Mouse (Mus musculus): ENCODE measurements around the gene Atpif1. TPM values are rescaled to one million over a fixed set of nuclear protein-coding genes. Genes with fewer than 3 reads are reported as not detected.

Gene Atpif1
- polyA plus RNA-seq, 1 experiment, result 100 TPM

GRCm38 (mm10) chr4:132526678-132527077 lies 6.8 kb downstream of the Atpif1 start:
- DNase-seq (ENCODE audit: low read depth), result no peak

GRCm38 (mm10) chr4:132524808-132525207 lies 8.7 kb downstream of the Atpif1 start:
- peak; percentile 93 for DNase-seq (ENCODE audit: low read depth)

- no peak for DNase-seq (ENCODE audit: low read depth)
Measured at GRCm38 (mm10) chr4:132524321-132524741, 9.1 kb downstream of the Atpif1 start.

- no peak for DNase-seq (ENCODE audit: low read depth)
Measured at GRCm38 (mm10) chr4:132519188-132519587, 14.3 kb downstream of the Atpif1 start.

GRCm38 (mm10) chr4:132518066-132518465 lies 15.4 kb downstream of the Atpif1 start:
- DNase-seq (ENCODE audit: low read depth), result no peak

- no peak for DNase-seq (ENCODE audit: low read depth)
Measured at GRCm38 (mm10) chr4:132515369-132516155, 17.9 kb downstream of the Atpif1 start.

- no peak for DNase-seq (ENCODE audit: low read depth)
Measured at GRCm38 (mm10) chr4:132514555-132515135, 18.8 kb downstream of the Atpif1 start.

GRCm38 (mm10) chr4:132513395-132514273 lies 19.8 kb downstream of the Atpif1 start:
- DNase-seq (ENCODE audit: low read depth), result no peak

- no peak for DNase-seq (ENCODE audit: low read depth)
Measured at GRCm38 (mm10) chr4:132512080-132512479, 21.4 kb downstream of the Atpif1 start.

- DNase-seq (ENCODE audit: low read depth), result peak; percentile 94
Measured at GRCm38 (mm10) chr4:132510352-132510798, 23.1 kb downstream of the Atpif1 start, which contains the start of gene Sesn2. Sesn2 (minus strand) TSS chr4:132510501.

GRCm38 (mm10) chr4:132509621-132510296 lies 23.7 kb downstream of the Atpif1 start:
- no peak for DNase-seq (ENCODE audit: low read depth)

- DNase-seq (ENCODE audit: low read depth), result no peak
Measured at GRCm38 (mm10) chr4:132507210-132507609, 26.2 kb downstream of the Atpif1 start.

GRCm38 (mm10) chr4:132506250-132506649 lies 27.2 kb downstream of the Atpif1 start:
- DNase-seq (ENCODE audit: low read depth), result no peak

GRCm38 (mm10) chr4:132505800-132506199 lies 27.7 kb downstream of the Atpif1 start:
- DNase-seq (ENCODE audit: low read depth), result no peak

- DNase-seq (ENCODE audit: low read depth), result no peak
Measured at GRCm38 (mm10) chr4:132505034-132505738, 28.3 kb downstream of the Atpif1 start.

GRCm38 (mm10) chr4:132503344-132503743 lies 30.1 kb downstream of the Atpif1 start:
- DNase-seq (ENCODE audit: low read depth), result no peak

GRCm38 (mm10) chr4:132501639-132502038 lies 31.8 kb downstream of the Atpif1 start:
- DNase-seq (ENCODE audit: low read depth), result no peak

GRCm38 (mm10) chr4:132494271-132494918 lies 39.1 kb downstream of the Atpif1 start:
- DNase-seq (ENCODE audit: low read depth), result no peak

GRCm38 (mm10) chr4:132492178-132493060 lies 41.0 kb downstream of the Atpif1 start:
- no peak for DNase-seq (ENCODE audit: low read depth)

Data from gonadal fat pad, adult 2 months (tissue).